Mouse (Mus musculus) testis, postnatal 14 days (tissue): ENCODE results near the gene Selenok.

ENCODE experiments used
- DNase-seq: peaks from one replicate; pipeline ENCODE4 v3.0.0; 2021; ENCODE audit warnings: low spot score

The Selenok gene

GRCm38 (mm10) chr14:29996000-29996751 is 28.1 kb downstream of the Selenok start:
- no peak for DNase-seq

- no peak for DNase-seq
Measured at GRCm38 (mm10) chr14:29997345-29997744, 29.2 kb downstream of the Selenok start.

GRCm38 (mm10) chr14:29998747-29999474 is 30.8 kb downstream of the Selenok start:
- no peak for DNase-seq

- no peak for DNase-seq
Measured at GRCm38 (mm10) chr14:29999475-29999811, 31.3 kb downstream of the Selenok start.

- peak; percentile 34 for DNase-seq
Measured at GRCm38 (mm10) chr14:30008733-30009575, 40.8 kb downstream of the Selenok start, which contains the start of the genes Il17rb and Chdh. Gene Il17rb, minus strand, starts transcription at chr14:30008896. Gene Chdh, plus strand, starts transcription at chr14:30009023.

- peak; percentile 67 for DNase-seq
Measured at GRCm38 (mm10) chr14:30009864-30010560, 41.9 kb downstream of the Selenok start.

GRCm38 (mm10) chr14:30011886-30012560 is 43.9 kb downstream of the Selenok start:
- DNase-seq: peak; percentile 64

- DNase-seq: no peak
Measured at GRCm38 (mm10) chr14:30014487-30014886, 46.4 kb downstream of the Selenok start.

- no peak for DNase-seq
Measured at GRCm38 (mm10) chr14:30015008-30015407, 46.9 kb downstream of the Selenok start.

GRCm38 (mm10) chr14:30016666-30017065 is 48.6 kb downstream of the Selenok start:
- no peak for DNase-seq

GRCm38 (mm10) chr14:30017794-30018462 is 49.8 kb downstream of the Selenok start:
- no peak for DNase-seq

- DNase-seq: no peak
Measured at GRCm38 (mm10) chr14:30018463-30018801, 50.3 kb downstream of the Selenok start.

GRCm38 (mm10) chr14:30018846-30019245 is 50.7 kb downstream of the Selenok start:
- no peak for DNase-seq

GRCm38 (mm10) chr14:30019375-30019774 is 51.3 kb downstream of the Selenok start:
- DNase-seq: no peak

- DNase-seq: no peak
Measured at GRCm38 (mm10) chr14:30019792-30020575, 51.9 kb downstream of the Selenok start.

- DNase-seq: no peak
Measured at GRCm38 (mm10) chr14:30022471-30022870, 54.4 kb downstream of the Selenok start.

- DNase-seq: no peak
Measured at GRCm38 (mm10) chr14:30024387-30024786, 56.3 kb downstream of the Selenok start.
